Mouse (Mus musculus) forebrain, embryonic 10.5 days (tissue): ENCODE results near the gene Ldhd. TPM values are rescaled to one million over a fixed set of nuclear protein-coding genes. Genes with fewer than 3 reads are reported as not detected.

Experiments
- DNase-seq: peaks from one replicate; pipeline ENCODE4 v3.0.0-alpha.2; 2017; ENCODE audit warnings: low spot score; ENCODE audit errors: extremely low spot score
- H3K27ac ChIP-seq: fragments of 300-500 bp; sonication (generic); 2 replicates; pipeline ENCODE4 v1.5.1; 2016; ENCODE audit warnings: mild to moderate bottlenecking
- H3K27me3 ChIP-seq: fragments of 300-500 bp; sonication (generic); 2 replicates; pipeline ENCODE4 v1.6.1; 2016; ENCODE audit warnings: mild to moderate bottlenecking; ENCODE audit not compliant: poor library complexity, severe bottlenecking
- H3K36me3 ChIP-seq: fragments of 300-500 bp; sonication (generic); replicated peaks from 2 replicates; pipeline ENCODE4 v1.6.1; 2016; ENCODE audit warnings: mild to moderate bottlenecking, moderate library complexity
- H3K4me1 ChIP-seq: fragments of 300-500 bp; sonication (generic); 2 replicates; pipeline ENCODE4 v1.6.1; 2016
- H3K4me3 ChIP-seq: fragments of 300-500 bp; sonication (generic); 2 replicates; pipeline ENCODE4 v1.5.1; 2016; ENCODE audit warnings: mild to moderate bottlenecking, moderate library complexity
- H3K9me3 ChIP-seq: fragments of 300-500 bp; sonication (generic); 2 replicates; pipeline ENCODE4 v1.6.1; 2016; ENCODE audit warnings: mild to moderate bottlenecking, moderate library complexity
- WGBS: fragments of 180-500 bp; shearing (Covaris S2); methylation state at CpG from one replicate; pipeline ENCODE4 v1.1.7; 2016; 5-methylcytosine and 5-hydroxymethylcytosine counted together
- polyA plus RNA-seq: library from polyadenylated mRNA; unstranded; fragments of >200 nt; fragmentation: Nextera tagmentation; extraction: Ambion mirVana; gene quantifications from 2 replicates; pipeline ENCODE4 v1.2.1, GENCODE M21; 2016

Ldhd gene
- 0.14 TPM in 1 of 2 replicates, not detected in the other for polyA plus RNA-seq

DNA sequence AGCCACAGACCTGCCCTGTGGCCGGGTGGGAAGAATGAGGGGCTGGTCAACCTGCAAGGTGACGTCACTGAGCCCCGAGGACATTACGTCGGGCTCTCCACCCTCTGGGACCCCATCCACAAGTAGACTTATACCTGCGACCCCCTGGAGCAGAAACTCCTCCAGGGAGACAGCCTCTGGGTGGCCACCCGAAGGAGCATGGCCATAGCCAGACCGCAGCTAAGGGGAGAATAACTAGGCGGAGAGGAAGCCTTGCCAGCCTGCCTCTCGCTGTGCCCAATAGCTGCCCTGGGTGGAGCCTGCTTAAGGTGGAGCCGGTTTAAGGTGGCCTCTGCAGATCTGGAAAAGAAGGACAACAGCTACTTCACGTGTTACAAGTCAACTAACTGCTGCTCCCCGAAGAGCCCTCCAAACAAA is at the start of gene Ldhd:
TSS of gene Ldhd (minus strand) at position 270 of the 417 bp plus-strand sequence.
- Histone ChIP-seq H3K27ac (peak within 1 kb of the TSS; percentile 37; the same call in 1 of the 2 replicates), H3K36me3 (peaks cover 21% of the 10 kb centered on the region), H3K4me3 (peak within 1 kb of the TSS; percentile 37), H3K4me1 (peaks cover 9% of the 10 kb centered on the region), H3K27me3 (no peaks in the 10 kb centered on the region), H3K9me3 (no peaks in the 10 kb centered on the region)
- no peak for DNase-seq
- 30% methylated on average over 13 of the region's 13 CpGs for WGBS

DNA sequence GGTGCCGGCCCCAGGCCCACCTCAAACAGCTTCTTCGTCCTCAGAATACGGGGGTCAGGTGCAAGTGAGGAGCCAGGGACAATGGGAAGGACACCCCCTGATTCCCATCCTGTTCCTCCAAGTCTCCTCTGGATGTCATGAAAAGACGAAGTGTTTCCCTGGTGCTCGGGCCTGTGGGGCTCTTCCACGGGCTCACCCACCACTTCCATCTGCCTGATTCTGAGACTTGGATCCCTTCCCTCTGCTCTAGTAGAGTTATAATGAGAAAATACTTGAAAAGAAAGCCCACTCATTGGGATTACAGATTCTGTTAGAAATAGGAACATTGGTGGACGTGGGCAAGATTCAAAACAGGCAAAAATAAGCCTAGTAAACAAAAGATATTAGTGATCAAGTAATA is 48.7 kb upstream of the Ldhd start:
- no peaks in the 10 kb centered on the region; the same call in 1 of the 2 replicates for H3K27me3 ChIP-seq
- H3K36me3 ChIP-seq, result no peaks in the 10 kb centered on the region
- no peak overlapping the region for H3K4me3 ChIP-seq
- 91% methylated on average over 7 of the region's 7 CpGs for WGBS
- no peak overlapping the region for H3K27ac ChIP-seq
- H3K9me3 ChIP-seq, result peaks cover 11% of the 10 kb centered on the region; the same call in 1 of the 2 replicates
- H3K4me1 ChIP-seq, result no peaks in the 10 kb centered on the region
- DNase-seq, result no peak

DNA sequence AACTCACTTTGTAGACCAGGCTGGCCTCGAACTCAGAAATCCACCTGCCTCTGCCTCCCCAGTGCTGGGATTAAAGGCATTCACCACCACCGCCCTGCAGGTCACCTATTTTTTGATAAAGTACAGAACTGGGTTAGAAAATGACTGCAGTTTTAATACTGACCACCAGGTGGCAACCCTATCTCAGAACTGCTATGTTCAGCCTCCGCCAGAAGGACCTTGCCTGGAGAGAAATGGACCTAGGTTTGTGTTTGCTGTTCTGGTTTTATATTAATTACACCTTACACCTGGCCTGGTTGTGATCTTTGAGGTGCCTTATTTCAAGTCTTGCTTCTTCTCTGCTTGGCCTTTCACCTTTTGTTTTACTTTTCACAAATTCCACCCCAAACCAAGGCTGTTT is 47.9 kb upstream of the Ldhd start:
- Histone ChIP-seq H3K27ac (no peak overlapping the region), H3K4me1 (no peaks in the 10 kb centered on the region)

DNA sequence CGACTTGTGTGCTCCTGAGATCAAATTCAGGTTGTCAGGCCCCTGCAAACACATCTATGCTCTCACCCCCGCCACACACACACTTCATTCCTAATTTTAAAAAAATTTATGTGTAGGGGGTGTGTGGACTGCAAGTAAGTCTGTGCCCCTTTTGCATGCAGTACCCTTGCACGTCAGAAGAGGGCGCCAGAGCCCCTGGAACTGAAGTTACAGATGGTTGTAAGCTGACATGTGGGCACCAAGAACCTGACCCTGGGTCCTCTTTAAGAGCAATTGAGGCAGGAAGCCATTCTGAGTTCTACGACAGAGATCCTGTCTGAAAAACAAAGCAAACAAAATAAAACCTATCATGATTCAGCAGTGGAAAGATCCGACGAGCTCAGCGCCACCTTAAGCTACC is 46.1 kb upstream of the Ldhd start:
- H3K36me3 ChIP-seq, result peaks cover 16% of the 10 kb centered on the region

More for the DNA sequence above, 47.9 kb upstream of the Ldhd start:
- DNase-seq, result peak; percentile 42
- no peaks in the 10 kb centered on the region; the same call in 1 of the 2 replicates for H3K27me3 ChIP-seq
- H3K36me3 ChIP-seq, result peaks cover under 1% of the 10 kb centered on the region; the same call in 1 of the 2 replicates
- peaks cover 11% of the 10 kb centered on the region; the same call in 1 of the 2 replicates for H3K9me3 ChIP-seq
- WGBS, result 33% methylated on average over 3 of the region's 3 CpGs
- no peak overlapping the region for H3K4me3 ChIP-seq

DNA sequence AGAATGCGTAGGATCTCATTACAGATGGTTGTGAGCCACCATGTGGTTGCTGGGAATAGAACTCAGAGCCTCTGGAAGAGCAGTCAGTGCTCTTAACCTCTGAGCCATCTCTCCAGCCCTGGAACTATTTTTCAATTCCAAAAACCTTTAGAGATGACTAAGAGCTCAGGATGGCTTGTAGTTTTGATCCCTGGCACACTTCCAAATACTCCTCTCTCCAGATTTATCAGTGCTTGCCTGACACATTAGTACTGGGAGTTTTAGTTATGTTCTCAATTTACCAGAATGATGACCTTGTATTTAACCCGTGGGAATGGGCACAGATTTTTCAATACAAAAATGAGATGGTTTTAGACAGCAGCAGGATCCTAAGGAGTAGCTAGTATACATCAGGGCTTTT is 36.6 kb upstream of the Ldhd start:
- H3K27me3 ChIP-seq, result no peaks in the 10 kb centered on the region
- WGBS, result 85% methylated on average over 2 of the region's 2 CpGs

More for the DNA sequence above, 46.1 kb upstream of the Ldhd start:
- WGBS, result 81% methylated on average over 8 of the region's 8 CpGs
- Histone ChIP-seq H3K27me3 (no peaks in the 10 kb centered on the region), H3K9me3 (peaks cover 11% of the 10 kb centered on the region; the same call in 1 of the 2 replicates), H3K4me3 (no peak overlapping the region), H3K27ac (no peak overlapping the region), H3K4me1 (no peaks in the 10 kb centered on the region)
- DNase-seq, result no peak

DNA sequence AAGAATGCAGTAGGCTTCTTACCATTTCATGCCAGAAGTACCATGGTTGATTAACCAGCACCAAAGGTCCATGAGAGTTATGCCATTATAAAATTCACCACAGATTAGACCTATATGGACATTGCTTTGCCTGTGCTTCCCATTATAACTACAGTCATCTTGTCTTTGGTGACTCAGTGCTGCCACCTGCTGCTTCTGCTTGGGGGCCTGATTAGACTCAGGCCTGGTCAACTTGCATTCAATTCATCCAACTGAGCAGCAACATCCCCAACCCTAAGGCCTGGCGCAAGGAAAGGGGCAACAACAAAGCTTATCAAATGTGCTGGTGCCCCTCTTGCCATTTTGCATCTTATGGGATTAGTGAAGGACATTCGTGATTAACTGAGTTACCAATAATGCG is 32.3 kb upstream of the Ldhd start:
- no peak overlapping the region for H3K4me3 ChIP-seq
- no peak overlapping the region for H3K27ac ChIP-seq
- H3K4me1 ChIP-seq, result peaks cover 6% of the 10 kb centered on the region
- peaks cover 47% of the 10 kb centered on the region for H3K36me3 ChIP-seq
- DNase-seq, result peak; percentile 62
- no peaks in the 10 kb centered on the region for H3K27me3 ChIP-seq
- no peaks in the 10 kb centered on the region for H3K9me3 ChIP-seq
- 85% methylated on average over 3 of the region's 3 CpGs for WGBS

More for the DNA sequence above, 36.6 kb upstream of the Ldhd start:
- Histone ChIP-seq H3K27ac (no peak overlapping the region), H3K9me3 (peaks cover 7% of the 10 kb centered on the region; the same call in 1 of the 2 replicates), H3K4me1 (no peaks in the 10 kb centered on the region), H3K4me3 (no peak overlapping the region), H3K36me3 (peaks cover 59% of the 10 kb centered on the region)
- DNase-seq, result no peak

DNA sequence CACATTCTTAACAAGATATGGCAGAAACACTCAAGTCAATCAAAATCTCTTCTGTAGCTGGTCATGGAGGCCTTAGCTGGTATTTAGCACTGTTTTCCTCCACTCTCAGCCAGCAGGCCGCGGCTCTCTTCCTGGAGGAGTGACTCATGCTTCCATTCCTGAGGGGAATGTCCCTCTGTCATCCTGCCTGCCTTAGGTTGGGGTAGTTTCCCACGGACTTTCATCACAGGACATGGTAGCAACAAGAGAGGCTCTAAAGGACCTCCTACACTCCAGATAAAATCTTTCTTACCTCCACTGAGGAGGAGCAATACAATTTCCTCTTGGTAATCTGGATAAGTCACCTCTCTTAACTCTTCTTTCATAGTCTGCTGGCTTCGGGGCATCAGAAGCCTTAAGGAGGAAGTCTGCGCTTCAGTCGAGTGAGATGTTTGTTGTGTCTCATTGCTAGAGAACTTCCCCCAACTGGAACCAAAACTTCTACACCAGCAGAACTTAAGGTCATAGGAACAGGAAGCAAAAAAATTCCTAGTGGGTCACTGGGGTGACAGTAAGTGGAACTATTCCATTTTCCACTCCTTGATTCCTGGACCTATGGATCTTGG is 28.7 kb upstream of the Ldhd start:
- no peaks in the 10 kb centered on the region; the same call in 1 of the 2 replicates for H3K9me3 ChIP-seq
- no peaks in the 10 kb centered on the region for H3K27me3 ChIP-seq
- peaks cover 35% of the 10 kb centered on the region for H3K36me3 ChIP-seq
- H3K4me1 ChIP-seq, result peaks cover 15% of the 10 kb centered on the region
- no peak overlapping the region for H3K27ac ChIP-seq
- no peak overlapping the region for H3K4me3 ChIP-seq
- no peak for DNase-seq
- WGBS, result 88% methylated on average over 6 of the region's 6 CpGs

DNA sequence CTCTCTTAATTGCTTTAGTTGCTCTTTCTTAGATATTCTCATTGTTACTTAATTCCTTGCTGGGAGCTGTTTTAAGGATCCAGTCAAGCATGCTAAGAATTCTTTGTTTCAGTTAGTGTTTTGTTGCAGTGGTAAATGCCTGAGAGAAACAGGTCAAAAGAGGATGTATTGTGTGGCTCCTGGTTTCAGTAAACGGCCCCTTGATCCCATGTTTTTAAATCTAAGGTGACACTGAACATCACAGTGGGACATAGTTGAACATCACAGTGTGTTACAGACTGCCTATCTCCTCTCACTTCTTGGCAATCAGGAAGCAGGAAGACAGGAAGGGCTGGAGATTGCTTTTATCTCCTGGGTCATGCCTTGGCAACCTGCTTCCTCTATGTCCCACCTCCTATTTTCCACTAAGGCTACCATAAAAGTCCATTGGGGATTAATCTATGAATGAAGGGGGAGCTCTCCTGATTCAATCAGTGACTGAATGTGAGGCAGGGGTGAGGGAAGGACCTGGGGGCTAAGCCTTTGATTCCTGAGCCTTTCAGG is 27.2 kb upstream of the Ldhd start:
- Histone ChIP-seq H3K9me3 (no peaks in the 10 kb centered on the region; the same call in 1 of the 2 replicates), H3K27ac (no peak overlapping the region), H3K4me1 (peaks cover 15% of the 10 kb centered on the region), H3K36me3 (peaks cover 38% of the 10 kb centered on the region), H3K27me3 (no peaks in the 10 kb centered on the region), H3K4me3 (no peak overlapping the region)
- DNase-seq, result no peak
- WGBS, result 26% methylated on average over 1 of the region's 1 CpGs

DNA sequence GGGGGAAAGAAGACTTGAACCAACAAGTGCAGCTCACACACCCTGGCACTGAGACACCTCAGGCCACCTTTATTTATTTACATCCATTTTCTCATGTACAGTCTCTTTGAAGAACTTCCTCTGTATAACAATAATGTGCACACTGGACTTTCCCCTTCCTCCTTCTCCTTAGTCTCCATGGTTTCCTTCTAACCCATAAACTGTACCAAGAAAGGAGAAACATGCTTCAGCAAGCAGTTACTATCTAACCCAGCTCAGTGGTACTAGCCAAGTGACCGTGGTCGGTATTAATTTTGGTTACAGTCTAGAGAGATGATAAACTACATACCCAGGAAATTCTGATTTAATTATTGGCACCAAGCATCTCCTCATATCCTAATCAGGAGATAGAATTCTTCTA is 23.4 kb upstream of the Ldhd start:
- no peak for DNase-seq
- WGBS, result 100% methylated on average over 2 of the region's 2 CpGs
- Histone ChIP-seq H3K27me3 (no peaks in the 10 kb centered on the region), H3K4me3 (no peak overlapping the region), H3K9me3 (no peaks in the 10 kb centered on the region; the same call in 1 of the 2 replicates), H3K4me1 (peaks cover 20% of the 10 kb centered on the region), H3K27ac (no peak overlapping the region), H3K36me3 (peaks cover 17% of the 10 kb centered on the region)

DNA sequence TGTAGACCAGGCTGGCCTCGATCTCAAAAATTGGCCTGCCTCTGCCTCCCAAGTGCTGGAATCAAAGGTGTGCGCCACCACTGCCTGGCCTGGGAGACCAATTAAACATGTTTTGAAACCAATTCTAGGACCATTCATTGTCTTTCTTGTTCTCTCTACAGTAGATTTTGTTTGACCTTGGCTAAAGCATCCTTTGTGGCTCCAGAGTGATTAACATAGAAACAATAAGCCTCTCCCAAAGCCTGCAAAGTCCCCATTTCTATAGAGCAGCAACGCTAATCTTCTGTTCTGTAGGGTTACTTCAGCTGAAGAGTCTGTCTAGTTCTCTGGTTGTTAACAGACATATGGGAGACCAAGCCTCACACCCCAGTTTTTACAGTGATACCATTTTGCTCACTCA is 20.5 kb upstream of the Ldhd start:
- Histone ChIP-seq H3K27me3 (no peaks in the 10 kb centered on the region), H3K27ac (no peak overlapping the region), H3K4me1 (peaks cover 9% of the 10 kb centered on the region), H3K36me3 (peaks cover 33% of the 10 kb centered on the region), H3K4me3 (no peak overlapping the region), H3K9me3 (no peaks in the 10 kb centered on the region; the same call in 1 of the 2 replicates)
- 83% methylated on average over 3 of the region's 3 CpGs for WGBS
- no peak for DNase-seq

DNA sequence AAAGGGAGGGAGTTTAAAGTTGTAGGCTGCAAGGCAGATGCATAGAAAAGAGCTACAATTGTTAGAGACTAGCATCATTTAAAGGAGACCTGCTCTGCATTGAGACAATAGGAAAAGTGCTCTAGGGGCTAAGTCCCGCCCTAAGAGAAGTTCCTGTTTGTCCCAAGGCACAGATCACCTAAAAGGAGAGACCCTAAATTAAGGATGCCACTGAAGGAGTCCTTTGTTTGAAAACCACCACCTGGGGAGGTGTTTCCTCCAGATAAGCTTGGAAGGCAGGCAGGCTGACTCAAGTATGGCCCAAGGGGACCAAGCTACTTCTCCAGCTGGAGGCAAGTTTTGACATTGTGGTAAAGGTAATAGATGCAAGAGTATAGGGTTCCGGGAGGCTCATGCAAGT is 18.7 kb upstream of the Ldhd start:
- no peaks in the 10 kb centered on the region for H3K27me3 ChIP-seq
- peaks cover 30% of the 10 kb centered on the region for H3K36me3 ChIP-seq
- H3K4me1 ChIP-seq, result peaks cover 15% of the 10 kb centered on the region
- no peaks in the 10 kb centered on the region for H3K9me3 ChIP-seq
- WGBS, result 48% methylated on average over 2 of the region's 2 CpGs
- DNase-seq, result no peak
- no peak overlapping the region for H3K4me3 ChIP-seq
- H3K27ac ChIP-seq, result no peak overlapping the region

DNA sequence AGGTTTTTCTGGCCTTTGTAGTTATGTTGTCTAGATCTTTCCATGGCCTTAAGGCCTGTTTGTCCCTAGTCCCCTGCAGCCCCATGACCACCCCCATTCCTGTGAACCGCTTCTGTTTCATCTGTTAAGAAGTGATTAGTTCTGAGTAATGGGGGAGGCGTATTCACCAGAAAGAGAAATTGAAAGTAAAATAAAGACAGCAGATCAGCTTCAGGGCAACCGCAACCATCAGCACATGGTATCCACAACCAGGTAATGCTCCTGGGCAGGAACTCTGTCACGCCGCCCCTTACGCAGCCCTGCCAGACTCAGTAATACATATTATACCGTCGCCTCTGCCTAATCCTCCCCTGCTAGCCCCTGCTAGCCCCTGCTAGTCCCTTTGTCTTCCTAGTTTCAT is 15.5 kb upstream of the Ldhd start:
- WGBS, result 97% methylated on average over 8 of the region's 8 CpGs

More for the DNA sequence above, 15.5 kb upstream of the Ldhd start:
- H3K36me3 ChIP-seq, result peaks cover 24% of the 10 kb centered on the region
- no peak overlapping the region for H3K27ac ChIP-seq
- DNase-seq, result no peak
- no peak overlapping the region for H3K4me3 ChIP-seq
- H3K27me3 ChIP-seq, result no peaks in the 10 kb centered on the region
- no peaks in the 10 kb centered on the region for H3K9me3 ChIP-seq
- H3K4me1 ChIP-seq, result peaks cover 24% of the 10 kb centered on the region
